Mouse (Mus musculus) hindbrain, embryonic 12.5 days (tissue): Measurements from ENCODE around the gene Gm10424. TPM values are rescaled to one million over a fixed set of nuclear protein-coding genes. Genes with fewer than 3 reads are reported as not detected.
"Not testable (repeated sequence)": the region's sequence is repeated elsewhere in the genome, so short reads cannot be mapped to it uniquely, and the experiment has no call there.

ENCODE experiments used
- ATAC-seq: fragments of 200-750 bp; cut with Nextera tagmentation; 2 replicates; pipeline ENCODE4 v1.8.0; 2017; ENCODE audit warnings: moderate TSS enrichment; ENCODE audit not compliant: low FRiP score
- H3K27ac ChIP-seq: fragments of 300-500 bp; sonication (generic); 2 replicates; pipeline ENCODE4 v1.5.1; 2016; ENCODE audit warnings: mild to moderate bottlenecking
- H3K27me3 ChIP-seq: fragments of 300-500 bp; sonication (generic); 2 replicates; pipeline ENCODE4 v1.6.1; 2016; ENCODE audit warnings: mild to moderate bottlenecking
- H3K36me3 ChIP-seq: fragments of 300-500 bp; sonication (generic); 2 replicates; pipeline ENCODE4 v1.6.1; 2016; ENCODE audit warnings: mild to moderate bottlenecking
- H3K4me1 ChIP-seq: fragments of 300-500 bp; sonication (generic); 2 replicates; pipeline ENCODE4 v1.6.1; 2016
- H3K4me2 ChIP-seq: fragments of 300-500 bp; sonication (generic); replicated peaks from 2 replicates; pipeline ENCODE4 v1.6.1; 2016; ENCODE audit warnings: mild to moderate bottlenecking
- H3K4me3 ChIP-seq: fragments of 300-500 bp; sonication (generic); 2 replicates; pipeline ENCODE4 v1.5.1; 2016; ENCODE audit warnings: mild to moderate bottlenecking
- H3K9ac ChIP-seq: fragments of 300-500 bp; sonication (generic); 2 replicates; pipeline ENCODE4 v1.6.1; 2016; ENCODE audit warnings: mild to moderate bottlenecking, moderate library complexity
- H3K9me3 ChIP-seq: fragments of 300-500 bp; sonication (generic); replicated peaks from 2 replicates; pipeline ENCODE4 v1.6.1; 2016; ENCODE audit warnings: mild to moderate bottlenecking
- WGBS: fragments of 180-500 bp; shearing (Covaris S2); methylation state at CpG from one replicate; pipeline ENCODE4 v1.1.7; 2016; 5-methylcytosine and 5-hydroxymethylcytosine counted together
- polyA plus RNA-seq: library from polyadenylated mRNA; unstranded; fragments of >200 nt; fragmentation: Nextera tagmentation; extraction: Ambion mirVana; gene quantifications from 2 replicates; pipeline ENCODE4 v1.2.1, GENCODE M21; 2016

Gm10424 gene
- polyA plus RNA-seq: not detected in 2 replicates

- ATAC-seq, H3K9ac ChIP-seq, H3K36me3 ChIP-seq, H3K4me2 ChIP-seq, H3K27ac ChIP-seq, H3K9me3 ChIP-seq, H3K4me1 ChIP-seq, H3K27me3 ChIP-seq, H3K4me3 ChIP-seq: not testable (repeated sequence)
- no CpG with 5 or more reads among the region's 1 CpGs for WGBS
Measured at GRCm38 (mm10) chr5:95272668-95273067, at the start of gene Gm10424. Gm10424 (minus strand) TSS chr5:95272768.

DNA sequence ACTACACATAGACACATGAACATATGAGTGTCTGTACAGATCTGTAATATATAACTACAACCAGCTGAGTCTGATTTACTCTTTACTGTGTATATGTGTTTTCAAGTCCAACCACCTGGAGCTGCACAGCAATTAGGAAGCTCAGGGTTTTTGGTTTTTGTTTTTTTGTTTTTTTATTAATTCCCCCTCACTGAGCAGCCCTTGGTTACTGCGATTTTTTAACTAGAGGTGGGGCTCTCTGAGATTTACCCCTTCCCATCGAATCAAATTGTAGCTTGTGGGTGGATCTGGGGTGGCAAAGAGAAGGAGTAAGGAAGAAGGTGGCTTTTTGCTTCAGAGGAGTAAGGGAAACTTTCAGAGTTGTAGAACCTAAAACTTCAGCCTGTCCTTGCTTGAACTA lies 33.0 kb upstream of the Gm10424 start, which contains the start of gene Gm3259:
Gene Gm3259, plus strand, starts transcription at position 301 of the 400 bp plus-strand sequence.
- 77% methylated on average over 2 of the region's 2 CpGs for WGBS

More for the DNA sequence above, 33.0 kb upstream of the Gm10424 start, which contains the start of gene Gm3259:
- not testable (repeated sequence) for H3K27me3 ChIP-seq, H3K4me1 ChIP-seq, H3K9me3 ChIP-seq, H3K27ac ChIP-seq, ATAC-seq, H3K4me3 ChIP-seq, H3K36me3 ChIP-seq, H3K4me2 ChIP-seq, H3K9ac ChIP-seq

Other genes starting within 250 kb of the Gm10424 start
- not detected in 2 replicates for gene Gm7942, start 165.8 kb downstream of the Gm10424 start, polyA plus RNA-seq
- not detected in 2 replicates for gene Gm16513, start 90.1 kb downstream of the Gm10424 start, polyA plus RNA-seq
- not detected in 2 replicates for gene Gm3259, start 33.1 kb upstream of the Gm10424 start, polyA plus RNA-seq
- not detected in 2 replicates for gene D5Ertd577e, start 184.0 kb upstream of the Gm10424 start, polyA plus RNA-seq
- not detected in 2 replicates for gene Gm3286, start 238.0 kb upstream of the Gm10424 start, polyA plus RNA-seq